Mouse (Mus musculus) 3134 (cell line): ENCODE data around the gene Tdgf1.

Experiments used
- DNase-seq: peaks from one replicate; pipeline ENCODE4 v3.0.0-alpha.2; 2011; ENCODE audit warnings: low spot score; ENCODE audit not compliant: insufficient read length; ENCODE audit errors: extremely low read depth

Gene Tdgf1

GRCm38 (mm10) chr9:110945926-110946325 is at the start of gene Tdgf1:
Gene Tdgf1, minus strand, starts transcription at chr9:110946158.
- DNase-seq: no peak

- DNase-seq: peak; percentile 74
Measured at GRCm38 (mm10) chr9:110994716-110995172, 48.8 kb upstream of the Tdgf1 start.

GRCm38 (mm10) chr9:110993281-110993709 is 47.3 kb upstream of the Tdgf1 start:
- DNase-seq: no peak

GRCm38 (mm10) chr9:110990204-110990603 is 44.2 kb upstream of the Tdgf1 start, which contains the start of gene Rtp3:
Gene Rtp3, minus strand, starts transcription at chr9:110990583.
- DNase-seq: no peak

- DNase-seq: no peak
Measured at GRCm38 (mm10) chr9:110989543-110989942, 43.6 kb upstream of the Tdgf1 start.

GRCm38 (mm10) chr9:110989141-110989540 is 43.2 kb upstream of the Tdgf1 start:
- no peak for DNase-seq

- DNase-seq: no peak
Measured at GRCm38 (mm10) chr9:110988078-110988477, 42.1 kb upstream of the Tdgf1 start.

- no peak for DNase-seq
Measured at GRCm38 (mm10) chr9:110987331-110987730, 41.4 kb upstream of the Tdgf1 start.

GRCm38 (mm10) chr9:110985951-110986350 is 40.0 kb upstream of the Tdgf1 start:
- no peak for DNase-seq

GRCm38 (mm10) chr9:110985541-110985940 is 39.6 kb upstream of the Tdgf1 start:
- no peak for DNase-seq

- DNase-seq: no peak
Measured at GRCm38 (mm10) chr9:110984096-110984495, 38.1 kb upstream of the Tdgf1 start.

GRCm38 (mm10) chr9:110982351-110982750 is 36.4 kb upstream of the Tdgf1 start:
- no peak for DNase-seq

GRCm38 (mm10) chr9:110979411-110979810 is 33.5 kb upstream of the Tdgf1 start:
- DNase-seq: no peak

GRCm38 (mm10) chr9:110965910-110966231 is 19.9 kb upstream of the Tdgf1 start:
- DNase-seq: no peak

GRCm38 (mm10) chr9:110965062-110965909 is 19.3 kb upstream of the Tdgf1 start:
- no peak for DNase-seq

- DNase-seq: no peak
Measured at GRCm38 (mm10) chr9:110963566-110964115, 17.7 kb upstream of the Tdgf1 start.

GRCm38 (mm10) chr9:110961386-110961785 is 15.4 kb upstream of the Tdgf1 start:
- no peak for DNase-seq

- DNase-seq: no peak
Measured at GRCm38 (mm10) chr9:110960230-110961149, 14.5 kb upstream of the Tdgf1 start.

- no peak for DNase-seq
Measured at GRCm38 (mm10) chr9:110959669-110960068, 13.7 kb upstream of the Tdgf1 start.

- DNase-seq: no peak
Measured at GRCm38 (mm10) chr9:110955962-110956361, 10.0 kb upstream of the Tdgf1 start.
